Mouse (Mus musculus) liver, embryonic 11.5 days (tissue): ENCODE data around the gene Cdk5r2. TPM values are rescaled to one million over a fixed set of nuclear protein-coding genes. Genes with fewer than 3 reads are reported as not detected.

Experiments
- ATAC-seq: fragments of 200-750 bp; cut with Nextera tagmentation; replicated peaks from 2 replicates; pipeline ENCODE4 v1.8.0; 2017; ENCODE audit warnings: moderate number of reproducible peaks, mild to moderate bottlenecking, moderate TSS enrichment, moderate library complexity; ENCODE audit not compliant: low FRiP score
- DNase-seq: peaks from one replicate; pipeline ENCODE4 v3.0.0-alpha.2; 2017; ENCODE audit warnings: low spot score
- H3K27ac ChIP-seq: fragments of 300-500 bp; sonication (generic); 2 replicates; pipeline ENCODE4 v1.5.1; 2014; ENCODE audit warnings: mild to moderate bottlenecking, low read depth, low read length, control low read depth
- H3K27me3 ChIP-seq: fragments of 300-500 bp; sonication (generic); replicated peaks from 2 replicates; pipeline ENCODE4 v1.6.1; 2014; ENCODE audit warnings: low read length, mixed read lengths; ENCODE audit not compliant: control insufficient read depth, insufficient read depth
- H3K36me3 ChIP-seq: fragments of 300-500 bp; sonication (generic); 2 replicates; pipeline ENCODE4 v1.6.1; 2014; ENCODE audit warnings: mild to moderate bottlenecking, low read length, moderate library complexity, mixed read lengths; ENCODE audit not compliant: control insufficient read depth, insufficient read depth
- H3K4me1 ChIP-seq: fragments of 300-500 bp; sonication (generic); replicated peaks from 2 replicates; pipeline ENCODE4 v1.6.1; 2014; ENCODE audit warnings: low read length, mixed read lengths; ENCODE audit not compliant: control insufficient read depth, insufficient read depth
- H3K4me2 ChIP-seq: fragments of 300-500 bp; sonication (generic); 2 replicates; pipeline ENCODE4 v1.6.1; 2014; ENCODE audit warnings: mild to moderate bottlenecking, control low read depth, moderate library complexity
- H3K4me3 ChIP-seq: fragments of 300-500 bp; sonication (generic); 2 replicates; pipeline ENCODE4 v1.5.1; 2014; ENCODE audit warnings: low read depth, low read length, control low read depth
- H3K9ac ChIP-seq: fragments of 300-500 bp; sonication (generic); 2 replicates; pipeline ENCODE4 v1.6.1; 2014; ENCODE audit warnings: low read depth, low read length, control low read depth
- H3K9me3 ChIP-seq: fragments of 300-500 bp; sonication (generic); 2 replicates; pipeline ENCODE4 v1.6.1; 2016; ENCODE audit warnings: low read length, inconsistent platforms, mixed read lengths; ENCODE audit not compliant: control insufficient read depth
- WGBS: fragments of 180-500 bp; shearing (Covaris S2); extraction: QIAGEN DNeasy Blood & Tissue Kit; methylation state at CpG from one replicate; pipeline ENCODE4 v1.1.7; 2014; 5-methylcytosine and 5-hydroxymethylcytosine counted together
- polyA plus RNA-seq: library from polyadenylated mRNA; unstranded; fragments of >200 nt; fragmentation: Nextera tagmentation; extraction: Ambion mirVana; gene quantifications from 2 replicates; pipeline ENCODE4 v1.2.1, GENCODE M21; 2014

The Cdk5r2 gene
- polyA plus RNA-seq, 1 experiment from 2014 or later, result 0.36 TPM

DNA sequence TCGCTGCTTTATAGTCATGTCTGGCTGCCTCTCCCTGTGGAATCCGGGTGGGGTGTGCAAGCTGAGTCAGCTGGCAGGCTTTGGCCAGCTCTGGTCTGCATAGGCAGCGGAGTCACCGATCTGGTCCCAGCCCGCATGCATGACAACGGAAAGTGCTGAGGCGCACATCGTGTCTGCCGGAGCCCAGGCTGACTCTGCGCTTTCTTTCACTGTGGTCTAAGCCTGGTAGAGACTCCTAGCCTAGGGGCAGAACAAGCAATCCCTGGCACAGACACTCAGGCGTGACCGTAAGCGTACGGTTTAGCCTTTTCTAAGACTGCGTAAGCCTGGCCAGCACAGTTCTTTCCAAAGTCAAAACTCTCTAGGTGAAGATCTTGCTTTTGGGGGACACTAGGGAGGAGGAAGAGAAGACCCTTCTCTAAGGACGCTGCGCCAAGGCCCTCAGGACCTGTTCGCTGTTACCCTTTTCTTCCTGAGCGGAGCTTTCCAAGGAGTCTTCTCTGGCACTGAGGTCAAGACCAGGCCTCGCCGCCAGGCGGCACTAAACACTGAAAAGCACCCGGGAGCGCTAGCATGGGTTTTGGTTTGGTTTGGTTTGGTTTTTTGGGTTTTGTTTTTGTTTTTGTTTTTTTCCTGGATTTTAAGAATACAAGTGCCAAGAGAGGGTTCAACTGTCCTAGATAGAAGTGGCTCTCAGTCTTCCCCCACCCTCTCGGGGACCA lies 38.6 kb downstream of the Cdk5r2 start, which contains the start of gene Cryba2:
Cryba2 (minus strand) TSS at position 10 of the 722 bp plus-strand sequence.
- Histone ChIP-seq H3K27me3 (peaks cover 84% of the 10 kb centered on the region), H3K4me2 (no peak within 1 kb of the TSS), H3K27ac (no peak within 1 kb of the TSS), H3K4me1 (no peaks in the 10 kb centered on the region), H3K9me3 (no peaks in the 10 kb centered on the region), H3K4me3 (no peak within 1 kb of the TSS), H3K9ac (no peak within 1 kb of the TSS), H3K36me3 (no peaks in the 10 kb centered on the region)
- no peak for DNase-seq
- no peak for ATAC-seq
- 9% methylated on average over 25 of the region's 25 CpGs for WGBS

DNA sequence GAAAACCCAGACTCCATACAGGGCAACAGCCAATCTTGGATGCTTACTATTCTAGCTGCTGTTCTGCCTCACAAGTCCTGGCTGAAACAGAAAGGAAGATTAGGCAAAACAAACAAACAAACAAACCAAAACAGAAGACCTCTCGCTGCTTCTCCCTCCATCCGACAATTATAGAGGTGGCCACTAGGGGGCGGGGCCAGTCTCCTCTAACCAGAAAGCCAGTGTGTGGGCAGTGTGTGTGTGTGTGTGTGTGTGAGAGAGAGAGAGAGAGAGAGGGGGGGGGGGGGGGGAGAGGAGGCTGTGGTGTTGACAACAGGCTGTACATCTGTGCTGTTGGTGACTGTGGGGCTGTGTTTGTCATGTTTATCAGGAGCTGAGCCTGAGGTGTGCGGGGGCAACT lies 40.2 kb downstream of the Cdk5r2 start:
- H3K4me2 ChIP-seq, result no peak overlapping the region
- H3K27ac ChIP-seq, result no peak overlapping the region
- H3K4me1 ChIP-seq, result no peaks in the 10 kb centered on the region; the same call in 1 of the 2 replicates
- H3K9ac ChIP-seq, result no peak overlapping the region
- ATAC-seq (no peak), DNase-seq (no peak)
- H3K4me3 ChIP-seq, result no peak overlapping the region
- WGBS, result 18% methylated on average over 4 of the region's 4 CpGs
- no peaks in the 10 kb centered on the region for H3K36me3 ChIP-seq
- H3K27me3 ChIP-seq, result peaks cover 92% of the 10 kb centered on the region
- no peaks in the 10 kb centered on the region for H3K9me3 ChIP-seq

DNA sequence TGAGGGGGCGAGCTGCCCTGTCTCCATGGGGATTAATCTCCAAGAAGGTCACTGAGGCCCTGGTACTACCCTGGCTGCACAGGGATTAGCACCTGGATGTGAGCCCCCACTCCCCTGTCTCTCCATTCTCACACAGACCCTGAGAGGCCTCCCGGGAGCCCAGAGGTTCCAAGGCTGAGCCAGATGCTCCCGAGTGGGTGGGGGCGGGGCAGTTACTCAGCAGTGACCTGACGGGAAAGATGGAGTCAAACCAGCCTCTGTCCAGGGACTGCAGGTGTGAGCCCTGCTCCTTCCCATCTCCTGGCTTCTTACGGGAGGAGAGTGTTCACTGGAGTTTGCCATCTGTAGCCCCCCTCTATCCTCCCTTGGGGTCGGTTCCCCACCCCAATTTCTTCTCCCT lies 43.2 kb downstream of the Cdk5r2 start:
- Histone ChIP-seq H3K36me3 (no peaks in the 10 kb centered on the region), H3K4me3 (no peak overlapping the region), H3K9me3 (no peaks in the 10 kb centered on the region), H3K27ac (no peak overlapping the region), H3K4me2 (no peak overlapping the region), H3K27me3 (peaks cover 93% of the 10 kb centered on the region), H3K9ac (no peak overlapping the region), H3K4me1 (no peaks in the 10 kb centered on the region; the same call in 1 of the 2 replicates)
- ATAC-seq (no peak), DNase-seq (no peak)
- WGBS, result 11% methylated on average over 7 of the region's 7 CpGs

DNA sequence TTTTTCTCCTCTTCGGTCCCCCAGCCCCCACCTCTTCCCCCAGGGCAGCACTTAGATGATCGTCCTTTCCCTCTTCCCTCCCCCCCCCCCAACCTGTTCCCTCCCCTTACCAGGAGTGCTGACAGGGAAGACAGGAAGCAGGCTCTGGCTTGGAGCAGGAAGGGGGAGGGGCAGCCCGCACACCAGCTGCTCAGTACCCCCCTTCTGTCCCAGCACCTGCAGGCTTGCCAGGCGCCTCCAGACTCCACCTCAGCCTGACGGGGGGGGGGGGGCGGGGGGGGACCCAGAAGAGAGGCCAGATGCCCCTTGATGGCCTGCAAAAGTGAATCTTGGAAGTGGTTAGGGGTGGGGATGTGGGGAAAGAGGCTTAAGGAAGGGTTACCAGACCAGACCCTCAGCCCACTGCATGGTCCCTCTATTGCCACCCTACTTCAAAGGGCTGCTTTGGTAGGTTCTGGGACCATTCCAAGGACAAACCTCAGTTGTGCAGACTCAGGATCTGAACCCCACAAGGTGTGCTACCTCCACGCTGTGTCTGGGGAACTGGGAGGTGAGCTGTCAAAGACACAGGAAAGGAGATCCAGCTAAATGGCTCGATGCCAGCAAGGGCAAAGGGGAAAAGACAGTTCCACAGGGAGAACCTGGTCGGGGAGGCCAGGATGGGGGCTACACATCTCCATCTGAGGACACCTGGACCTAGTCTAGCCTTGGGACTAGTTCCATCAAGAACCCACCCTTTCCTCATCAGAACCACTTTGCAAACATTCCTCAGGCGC lies 44.1 kb downstream of the Cdk5r2 start:
- H3K4me3 ChIP-seq, result no peak overlapping the region
- H3K4me2 ChIP-seq, result no peak overlapping the region
- no peaks in the 10 kb centered on the region for H3K36me3 ChIP-seq
- DNase-seq (no peak), ATAC-seq (no peak)
- 6% methylated on average over 7 of the region's 10 CpGs for WGBS
- no peaks in the 10 kb centered on the region for H3K9me3 ChIP-seq
- H3K27me3 ChIP-seq, result peaks cover 95% of the 10 kb centered on the region
- H3K27ac ChIP-seq, result no peak overlapping the region
- no peak overlapping the region for H3K9ac ChIP-seq
- no peaks in the 10 kb centered on the region; the same call in 1 of the 2 replicates for H3K4me1 ChIP-seq

DNA sequence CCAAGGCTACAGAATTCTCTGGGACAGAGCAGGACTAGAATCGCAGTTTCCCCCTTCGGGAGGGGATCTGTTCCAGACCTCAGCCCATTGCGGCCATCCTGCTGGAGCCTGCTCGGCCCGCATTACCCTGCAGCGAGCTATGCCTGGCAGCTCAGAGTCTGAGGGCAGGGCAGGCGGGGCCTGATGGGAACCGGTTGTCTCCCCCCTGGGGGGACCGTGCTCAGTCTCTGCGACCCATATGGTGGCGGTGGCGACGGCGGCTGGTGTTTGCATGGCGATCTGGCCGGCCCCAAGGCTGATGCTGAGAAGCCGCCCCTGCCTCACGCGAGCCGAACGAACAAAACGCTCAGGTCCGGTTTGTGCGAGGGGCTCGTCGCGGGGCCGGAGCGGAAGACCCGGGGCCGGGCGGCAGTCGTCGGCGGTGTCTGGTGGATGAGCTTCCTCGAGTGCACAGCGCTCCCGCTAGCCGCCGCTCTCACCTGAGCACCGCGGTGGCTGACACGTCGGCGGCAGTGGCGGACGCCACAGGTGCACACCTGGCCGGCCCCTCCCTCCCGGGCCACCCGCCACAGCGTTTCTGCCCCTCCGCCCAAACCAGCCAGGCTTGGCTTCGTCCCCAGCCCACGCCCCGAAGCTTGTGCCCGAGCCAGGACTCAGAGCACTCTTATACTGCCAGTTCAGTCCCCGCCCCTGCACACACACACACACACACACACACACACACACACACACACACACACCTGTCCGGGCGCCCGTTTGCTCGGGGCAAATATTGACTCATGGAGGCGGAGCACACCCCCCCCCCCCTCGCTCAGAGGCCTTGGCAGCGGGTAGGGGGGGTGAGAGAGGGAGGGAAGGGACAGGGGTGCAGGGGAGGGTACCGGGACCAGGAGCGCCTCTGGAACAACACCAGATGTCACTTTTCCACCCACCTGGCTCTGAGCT lies 45.9 kb downstream of the Cdk5r2 start:
- Histone ChIP-seq H3K36me3 (no peaks in the 10 kb centered on the region), H3K4me2 (peak overlapping the region; percentile 59), H3K9ac (0 out of 2 replicates have a peak overlapping the region, but pooled peaks have one; percentile 6), H3K4me1 (no peaks in the 10 kb centered on the region; the same call in 1 of the 2 replicates), H3K9me3 (no peaks in the 10 kb centered on the region), H3K4me3 (peak overlapping the region; percentile 30), H3K27ac (peak overlapping the region; percentile 7; the same call in 1 of the 2 replicates), H3K27me3 (peaks cover 86% of the 10 kb centered on the region)
- ATAC-seq, result peak; percentile 57; the same call in 1 of the 2 replicates
- 3% methylated on average over 59 of the region's 66 CpGs for WGBS
- no peak for DNase-seq

DNA sequence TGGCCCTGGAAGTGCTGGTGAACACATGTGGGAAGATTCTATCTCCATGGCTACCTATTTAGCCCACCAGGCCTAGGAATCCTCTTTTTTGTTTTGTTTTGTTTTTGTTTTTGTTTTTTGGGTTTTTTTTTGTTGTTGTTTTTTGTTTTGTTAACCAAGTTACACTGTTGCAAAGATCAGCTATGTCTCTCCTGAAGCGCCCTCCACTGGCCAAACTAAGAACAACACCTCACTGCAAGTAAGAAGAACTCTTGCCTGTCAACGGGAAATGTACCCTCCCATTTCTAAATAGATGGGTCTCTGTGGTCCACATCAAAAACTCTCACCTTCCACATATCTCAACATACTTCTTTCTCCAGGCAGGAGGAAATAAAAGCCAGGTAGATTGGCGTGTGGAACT lies 47.0 kb downstream of the Cdk5r2 start:
- H3K9me3 ChIP-seq, result no peaks in the 10 kb centered on the region
- H3K4me1 ChIP-seq, result no peaks in the 10 kb centered on the region; the same call in 1 of the 2 replicates
- no peak overlapping the region for H3K27ac ChIP-seq
- H3K9ac ChIP-seq, result no peak overlapping the region
- DNase-seq (no peak), ATAC-seq (no peak)
- no peaks in the 10 kb centered on the region for H3K36me3 ChIP-seq
- peaks cover 75% of the 10 kb centered on the region for H3K27me3 ChIP-seq
- H3K4me2 ChIP-seq, result no peak overlapping the region
- H3K4me3 ChIP-seq, result no peak overlapping the region
- WGBS, result 7% methylated on average over 3 of the region's 3 CpGs

DNA sequence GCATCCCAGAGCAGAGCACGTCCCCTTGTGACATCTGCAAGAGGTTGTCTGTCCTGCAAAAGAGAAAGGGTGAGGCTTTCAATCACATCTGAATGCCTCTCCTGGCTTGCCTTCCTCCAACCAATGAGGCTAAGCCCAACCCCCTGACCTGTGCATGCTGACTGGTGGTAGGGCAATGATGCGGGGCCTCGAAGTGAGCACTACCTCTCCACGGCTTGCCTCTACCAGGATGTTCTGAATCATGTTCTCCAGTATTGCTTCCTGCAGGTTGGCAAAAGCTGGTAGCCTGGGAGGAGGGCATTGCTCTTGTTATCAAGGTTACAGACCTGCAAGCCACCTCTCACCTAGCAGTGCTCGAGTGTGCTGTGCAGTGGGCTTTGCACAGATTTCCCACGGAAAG lies 47.5 kb downstream of the Cdk5r2 start:
- no peak overlapping the region for H3K27ac ChIP-seq
- H3K9ac ChIP-seq, result no peak overlapping the region
- peaks cover 70% of the 10 kb centered on the region for H3K27me3 ChIP-seq
- 14% methylated on average over 6 of the region's 6 CpGs for WGBS
- no peak for DNase-seq
- no peak overlapping the region for H3K4me2 ChIP-seq
- no peak for ATAC-seq
- H3K4me3 ChIP-seq, result no peak overlapping the region
- no peaks in the 10 kb centered on the region; the same call in 1 of the 2 replicates for H3K4me1 ChIP-seq
- no peaks in the 10 kb centered on the region for H3K36me3 ChIP-seq
- no peaks in the 10 kb centered on the region for H3K9me3 ChIP-seq
